Mouse (Mus musculus): Measurements from ENCODE around the gene Pde7b. TPM values are rescaled to one million over a fixed set of nuclear protein-coding genes. Genes with fewer than 3 reads are reported as not detected.

Pde7b gene
- total and polyA plus RNA-seq, 3 experiments = not detected

- Histone ChIP-seq H3K36me3 (replicated peaks in 1 of 2; ENCODE audit: control insufficient read depth in 1 of 2, insufficient read depth in 1 of 2, low read length in 1 of 2) (no peaks in the 10 kb centered on the region), H3K4me1 (ENCODE audit: control insufficient read depth in 1 of 2, insufficient read depth in 2 of 2) (peaks cover 0 to 6% of the 10 kb centered on the region in 2 experiments; a peak in 1 of 4 replicates), H3K4me2 (ENCODE audit: insufficient read depth, low read depth, poor library complexity, severe bottlenecking) (no peak overlapping the region), H3K27me3 (replicated peaks) (peaks cover 3% of the 10 kb centered on the region), H3K79me2 (replicated peaks; ENCODE audit: control insufficient read depth, extremely low read depth, insufficient read depth, poor library complexity, severe bottlenecking) (no peaks in the 10 kb centered on the region), H3K4me3 (replicated peaks in 1 of 3; ENCODE audit: low read depth in 2 of 3, low read length in 2 of 3, poor library complexity in 1 of 3) (no peak overlapping the region), H3K27ac (ENCODE audit: insufficient read depth, low read depth) (no peak overlapping the region), H3K9me3 (replicated peaks; ENCODE audit: low read length) (no peaks in the 10 kb centered on the region), H3K9ac (ENCODE audit: insufficient read depth, low read depth) (no peak overlapping the region)
- no peak for DNase-seq (ENCODE audit: extremely low read depth)
- TF ChIP-seq ZKSCAN1 (IDR thresholded peaks at IDR 0.05; ENCODE audit: borderline replicate concordance, low read depth, low read length) (no peak), JUN (IDR thresholded peaks at IDR 0.05; ENCODE audit: insufficient read depth, low read depth, low read length) (no peak), MEF2A (IDR thresholded peaks at IDR 0.05; ENCODE audit: borderline replicate concordance, low read depth, low read length) (no peak), CTCF (conservative IDR thresholded peaks at IDR 0.05 in 1 of 2, IDR thresholded peaks at IDR 0.05 in 1 of 2; ENCODE audit: low read depth in 2 of 2, low read length in 2 of 2) (no peak), NRF1 (IDR thresholded peaks at IDR 0.05; ENCODE audit: low read depth, low read length) (no peak), MXI1 (IDR thresholded peaks at IDR 0.05; ENCODE audit: low read depth, low read length) (no peak), PAX5 (IDR thresholded peaks at IDR 0.05; ENCODE audit: low read length) (no peak), E2F4 (IDR thresholded peaks at IDR 0.05; ENCODE audit: insufficient replicate concordance, low read depth, low read length) (no peak), CHD2 (IDR thresholded peaks at IDR 0.05; ENCODE audit: low read length) (no peak), GABPA (IDR thresholded peaks at IDR 0.05; ENCODE audit: insufficient replicate concordance, low read depth, low read length) (no peak), RCOR1 (conservative IDR thresholded peaks at IDR 0.05; ENCODE audit: low read depth, low read length) (no peak), HCFC1 (IDR thresholded peaks at IDR 0.05; ENCODE audit: low read depth, low read length) (no peak), KAT2A (IDR thresholded peaks at IDR 0.05; ENCODE audit: insufficient replicate concordance, low read length) (no peak), CHD1 (IDR thresholded peaks at IDR 0.05; ENCODE audit: low read depth, low read length) (no peak), SMC3 (IDR thresholded peaks at IDR 0.05; ENCODE audit: low read depth, low read length) (no peak)
- dilution Hi-C loops (cut with MboI; ENCODE audit: extremely low pct_ligation_motif_present, extremely low pct_unique_long_range_greater_than_20kb, low sequenced_read_pairs) = no loop called here
- in situ Hi-C loops (cut with MboI; ENCODE audit: low pct_ligation_motif_present, low pct_unique_long_range_greater_than_20kb, low sequenced_read_pairs) = no loop called here
These were observed 342.0 kb downstream of the Pde7b start for GRCm38 (mm10) chr10:20382807-20383419.

DNA sequence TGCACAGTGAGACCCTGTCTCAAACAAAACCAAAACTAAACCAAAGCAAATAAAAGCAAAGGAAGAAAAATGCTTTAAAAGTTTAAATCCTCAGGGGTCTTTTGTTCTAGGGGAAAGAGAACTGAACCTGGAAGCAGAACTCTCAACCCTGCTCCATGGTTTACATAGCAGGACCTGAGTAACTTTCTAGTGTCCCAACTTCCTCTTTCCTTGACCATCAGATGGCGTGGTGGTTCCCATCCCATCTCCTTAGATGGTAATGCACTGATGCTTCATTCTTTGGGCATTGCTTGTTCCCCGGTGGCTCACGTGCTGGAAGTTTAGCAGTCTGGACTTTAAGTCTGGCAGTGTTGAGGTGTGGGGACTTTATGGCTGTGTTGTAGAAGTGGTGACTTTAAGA lies 343.5 kb downstream of the Pde7b start:
- H3K9me3 ChIP-seq (replicated peaks; ENCODE audit: low read length) = no peaks in the 10 kb centered on the region
- dilution Hi-C loops (cut with MboI; ENCODE audit: extremely low pct_ligation_motif_present, extremely low pct_unique_long_range_greater_than_20kb, low sequenced_read_pairs) (no loop called here), in situ Hi-C loops (cut with MboI; ENCODE audit: low pct_ligation_motif_present, low pct_unique_long_range_greater_than_20kb, low sequenced_read_pairs) (no loop called here)
- TF ChIP-seq CHD2 (IDR thresholded peaks at IDR 0.05; ENCODE audit: low read length) = no peak
- peak; percentile 82; the same call in 1 of the 2 replicates for TF ChIP-seq TBP (conservative IDR thresholded peaks at IDR 0.05; ENCODE audit: low read depth, low read length)
- no peak for TF ChIP-seq GABPA (IDR thresholded peaks at IDR 0.05; ENCODE audit: insufficient replicate concordance, low read depth, low read length)
- H3K79me2 ChIP-seq (replicated peaks; ENCODE audit: control insufficient read depth, extremely low read depth, insufficient read depth, poor library complexity, severe bottlenecking) = no peaks in the 10 kb centered on the region
- no peaks in the 10 kb centered on the region for H3K36me3 ChIP-seq (replicated peaks in 1 of 2; ENCODE audit: control insufficient read depth in 1 of 2, insufficient read depth in 1 of 2, low read length in 1 of 2)
- no peak overlapping the region for H3K9ac ChIP-seq (ENCODE audit: insufficient read depth, low read depth)
- no peak overlapping the region for H3K27ac ChIP-seq (ENCODE audit: insufficient read depth, low read depth)
- H3K4me2 ChIP-seq (ENCODE audit: insufficient read depth, low read depth, poor library complexity, severe bottlenecking) = no peak overlapping the region
- no peak overlapping the region for H3K4me3 ChIP-seq (replicated peaks in 1 of 3; ENCODE audit: low read depth in 2 of 3, low read length in 2 of 3, poor library complexity in 1 of 3)
- DNase-seq (ENCODE audit: extremely low read depth) = no peak
- no peaks in the 10 kb centered on the region for H3K27me3 ChIP-seq (replicated peaks)
- peaks cover 3 to 6% of the 10 kb centered on the region in 2 experiments; a peak in 2 of 4 replicates for H3K4me1 ChIP-seq (ENCODE audit: control insufficient read depth in 1 of 2, insufficient read depth in 2 of 2)

Measured in CH12.LX (cell line).